Mouse (Mus musculus) liver, postnatal 0 days (tissue): Measurements from ENCODE around the gene Irf1. TPM values are rescaled to one million over a fixed set of nuclear protein-coding genes. Genes with fewer than 3 reads are reported as not detected.

Source experiments
- ATAC-seq: fragments of 200-750 bp; cut with Nextera tagmentation; 2 replicates; pipeline ENCODE4 v1.8.0; 2017; ENCODE audit warnings: mild to moderate bottlenecking, moderate library complexity
- DNase-seq: peaks from one replicate; pipeline ENCODE4 v3.0.0-alpha.2; 2016
- H3K27ac ChIP-seq: fragments of 300-500 bp; sonication (generic); 2 replicates; pipeline ENCODE4 v1.5.1; 2014; ENCODE audit warnings: antibody characterized with exemption, moderate library complexity, mild to moderate bottlenecking, low read depth
- H3K27me3 ChIP-seq: fragments of 300-500 bp; sonication (generic); 2 replicates; pipeline ENCODE4 v1.6.1; 2014; ENCODE audit warnings: low read length, control low read depth, mixed read lengths; ENCODE audit not compliant: insufficient read depth
- H3K36me3 ChIP-seq: fragments of 300-500 bp; sonication (generic); replicated peaks from 2 replicates; pipeline ENCODE4 v1.6.1; 2014; ENCODE audit warnings: mild to moderate bottlenecking, control low read depth, low read length, moderate library complexity, mixed read lengths; ENCODE audit not compliant: insufficient read depth
- H3K4me1 ChIP-seq: fragments of 300-500 bp; sonication (generic); 2 replicates; pipeline ENCODE4 v1.6.1; 2014; ENCODE audit warnings: antibody characterized with exemption, mild to moderate bottlenecking, control low read depth; ENCODE audit not compliant: insufficient read depth
- H3K4me2 ChIP-seq: fragments of 300-500 bp; sonication (generic); 2 replicates; pipeline ENCODE4 v1.6.1; 2014; ENCODE audit warnings: low read depth, mild to moderate bottlenecking, low read length, moderate library complexity, mixed read lengths
- H3K4me3 ChIP-seq: fragments of 300-500 bp; sonication (generic); 2 replicates; pipeline ENCODE4 v1.5.1; 2014; ENCODE audit warnings: low read depth, low read length
- H3K9ac ChIP-seq: fragments of 300-500 bp; sonication (generic); replicated peaks from 2 replicates; pipeline ENCODE4 v1.6.1; 2014; ENCODE audit warnings: mild to moderate bottlenecking, moderate library complexity
- H3K9me3 ChIP-seq: fragments of 300-500 bp; sonication (generic); 2 replicates; pipeline ENCODE4 v1.6.1; 2016; ENCODE audit warnings: mild to moderate bottlenecking, control low read depth, low read length, mixed read lengths
- CTCF ChIP-seq: sonication (generic); IDR thresholded peaks from 2 replicates; pipeline ENCODE4 v1.5.1; 2016; ENCODE audit warnings: antibody characterized with exemption, low read depth
- EP300 ChIP-seq: IDR thresholded peaks from 2 replicates; pipeline ENCODE4 v1.6.1; 2016; ENCODE audit warnings: antibody characterized with exemption, low read depth, mild to moderate bottlenecking
- WGBS: fragments of 180-500 bp; shearing (Covaris S2); extraction: QIAGEN DNeasy Blood & Tissue Kit; methylation state at CpG from one replicate; pipeline ENCODE4 v1.1.7; 2014; ENCODE audit not compliant: insufficient replicate concordance; 5-methylcytosine and 5-hydroxymethylcytosine counted together
- polyA plus RNA-seq: library from polyadenylated mRNA; unstranded; fragments of >200 nt; fragmentation: Nextera tagmentation; extraction: Ambion mirVana; gene quantifications from 2 replicates; pipeline ENCODE4 v1.2.1, GENCODE M21; 2015

Irf1 gene
- polyA plus RNA-seq, 1 experiment from 2014 or later: 22.0 TPM

GRCm38 (mm10) chr11:53747985-53748384 lies 21.8 kb upstream of the Irf1 start:
- no peaks in the 10 kb centered on the region for H3K36me3 ChIP-seq
- TF ChIP-seq EP300 (no peak), CTCF (no peak)
- H3K4me1 ChIP-seq: peaks cover 2% of the 10 kb centered on the region; the same call in 1 of the 2 replicates
- H3K4me3 ChIP-seq: no peak overlapping the region
- ATAC-seq (no peak), DNase-seq (no peak)
- no peaks in the 10 kb centered on the region for H3K9me3 ChIP-seq
- H3K27ac ChIP-seq: no peak overlapping the region
- H3K4me2 ChIP-seq: no peak overlapping the region
- WGBS: 37% methylated on average over 9 of the region's 9 CpGs
- H3K27me3 ChIP-seq: no peaks in the 10 kb centered on the region
- H3K9ac ChIP-seq: no peak overlapping the region

DNA sequence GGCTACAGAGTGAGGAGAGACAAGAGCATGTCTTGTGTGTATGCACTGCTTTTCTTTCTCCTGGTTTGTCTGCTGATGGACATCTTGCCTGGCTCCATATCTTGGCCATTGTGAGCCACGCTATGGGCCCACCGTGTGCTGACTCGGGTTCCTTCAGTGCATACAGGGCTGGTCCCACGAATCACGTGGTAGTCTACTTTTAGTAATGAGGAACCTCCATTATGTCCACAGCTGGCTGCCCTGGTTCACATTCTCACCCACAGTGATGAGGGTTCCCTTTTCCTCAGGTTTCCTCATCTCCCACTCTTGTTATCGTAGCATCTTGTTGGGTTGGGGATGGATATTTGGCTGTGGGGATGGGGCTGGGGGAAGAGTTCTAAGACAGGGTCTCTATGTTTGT lies 21.2 kb upstream of the Irf1 start:
- Histone ChIP-seq H3K9me3 (no peaks in the 10 kb centered on the region), H3K27me3 (no peaks in the 10 kb centered on the region), H3K4me3 (no peak overlapping the region), H3K4me2 (no peak overlapping the region), H3K4me1 (peaks cover 2% of the 10 kb centered on the region; the same call in 1 of the 2 replicates), H3K27ac (no peak overlapping the region), H3K36me3 (no peaks in the 10 kb centered on the region), H3K9ac (no peak overlapping the region)
- no peak for DNase-seq
- 37% methylated on average over 6 of the region's 6 CpGs for WGBS
- ATAC-seq: no peak
- no peak for TF ChIP-seq EP300
- TF ChIP-seq CTCF: no peak

GRCm38 (mm10) chr11:53749306-53749705 lies 20.5 kb upstream of the Irf1 start:
- Histone ChIP-seq H3K27me3 (no peaks in the 10 kb centered on the region), H3K4me1 (peaks cover 2% of the 10 kb centered on the region; the same call in 1 of the 2 replicates), H3K9me3 (no peaks in the 10 kb centered on the region), H3K36me3 (no peaks in the 10 kb centered on the region), H3K4me2 (no peak overlapping the region), H3K27ac (no peak overlapping the region), H3K9ac (no peak overlapping the region), H3K4me3 (no peak overlapping the region)
- 76% methylated on average over 4 of the region's 4 CpGs for WGBS
- DNase-seq: no peak
- no peak for ATAC-seq
- TF ChIP-seq CTCF (no peak), EP300 (no peak)

DNA sequence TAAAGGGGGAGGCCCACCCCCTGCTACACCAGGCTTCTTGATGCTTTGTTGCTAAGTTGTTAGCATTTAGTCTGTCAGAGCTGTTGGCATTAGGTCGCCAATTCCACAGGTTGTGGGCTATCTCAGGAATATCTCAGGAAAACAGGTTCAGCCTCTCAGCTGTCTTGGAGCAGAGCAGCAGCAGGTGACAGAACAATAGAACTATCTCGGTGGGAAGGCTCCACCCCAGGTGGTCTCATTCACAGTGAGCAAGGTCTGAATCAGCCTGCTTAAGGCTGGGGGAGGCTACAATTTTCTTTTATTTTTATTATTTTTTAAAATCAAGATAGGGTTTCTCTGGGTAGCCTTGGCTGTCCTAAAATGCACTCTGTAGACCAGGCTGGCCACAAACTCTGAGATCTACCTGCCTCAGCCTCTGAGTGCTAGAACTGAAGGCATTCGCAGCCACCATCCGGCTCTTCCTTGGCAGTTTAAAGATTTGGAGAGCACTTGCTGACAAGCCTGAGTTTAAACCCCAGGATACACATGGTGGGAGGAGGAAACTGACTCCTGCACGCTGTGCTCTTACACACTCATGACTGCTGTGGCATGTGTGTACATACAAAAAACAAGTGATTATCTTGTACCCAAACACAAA lies 20.0 kb upstream of the Irf1 start:
- H3K9ac ChIP-seq: no peak overlapping the region
- H3K27me3 ChIP-seq: no peaks in the 10 kb centered on the region
- no peak overlapping the region for H3K4me2 ChIP-seq
- H3K4me3 ChIP-seq: no peak overlapping the region
- H3K27ac ChIP-seq: no peak overlapping the region
- H3K9me3 ChIP-seq: no peaks in the 10 kb centered on the region
- DNase-seq (no peak), ATAC-seq (no peak)
- no peak for TF ChIP-seq EP300
- no peak for TF ChIP-seq CTCF
- peaks cover 2% of the 10 kb centered on the region; the same call in 1 of the 2 replicates for H3K4me1 ChIP-seq
- WGBS: 60% methylated on average over 5 of the region's 5 CpGs
- no peaks in the 10 kb centered on the region for H3K36me3 ChIP-seq

GRCm38 (mm10) chr11:53755011-53755595 lies 14.7 kb upstream of the Irf1 start:
- Histone ChIP-seq H3K27ac (no peak overlapping the region), H3K9ac (no peak overlapping the region), H3K4me1 (peaks cover 7% of the 10 kb centered on the region; the same call in 1 of the 2 replicates), H3K36me3 (no peaks in the 10 kb centered on the region), H3K9me3 (no peaks in the 10 kb centered on the region), H3K4me3 (no peak overlapping the region), H3K27me3 (no peaks in the 10 kb centered on the region), H3K4me2 (no peak overlapping the region)
- DNase-seq (no peak), ATAC-seq (no peak)
- WGBS: 78% methylated on average over 12 of the region's 12 CpGs
- TF ChIP-seq EP300 (no peak), CTCF (no peak)

DNA sequence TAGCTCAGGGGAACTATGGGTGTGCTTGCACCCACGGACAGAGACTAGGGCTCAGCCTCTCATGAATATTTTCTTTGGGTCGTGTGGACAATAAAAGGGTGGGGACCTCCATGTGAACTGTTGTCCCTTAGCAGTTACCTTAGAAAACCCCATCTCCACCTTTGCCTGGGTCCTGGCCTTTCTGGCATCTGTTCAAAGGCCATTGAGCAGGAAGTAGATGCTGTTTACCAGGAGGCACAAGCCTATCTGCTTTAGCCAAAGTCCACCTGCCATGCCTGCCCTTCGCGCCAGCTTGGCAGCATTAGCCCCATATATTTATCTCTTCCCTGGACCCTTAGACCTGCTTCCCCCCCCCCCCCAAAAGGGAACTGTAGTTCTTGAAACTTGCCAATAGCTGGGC lies 12.2 kb upstream of the Irf1 start:
- Histone ChIP-seq H3K9me3 (no peaks in the 10 kb centered on the region), H3K27ac (no peak overlapping the region), H3K4me1 (peaks cover 19% of the 10 kb centered on the region), H3K36me3 (no peaks in the 10 kb centered on the region), H3K4me2 (no peak overlapping the region), H3K9ac (no peak overlapping the region), H3K4me3 (no peak overlapping the region), H3K27me3 (no peaks in the 10 kb centered on the region)
- 58% methylated on average over 4 of the region's 4 CpGs for WGBS
- DNase-seq (no peak), ATAC-seq (peak; percentile 14; the same call in 1 of the 2 replicates)
- no peak for TF ChIP-seq CTCF
- no peak for TF ChIP-seq EP300
